Mouse (Mus musculus) E14TG2a.4 (cell line): ENCODE data around the gene Gipc2.
"Not testable (repeated sequence)": the region's sequence is repeated elsewhere in the genome, so short reads cannot be mapped to it uniquely, and the experiment has no call there.

Source experiments
- H3K27me3 ChIP-seq: 2 replicates; pipeline ENCODE4 v1.6.1; 2014; ENCODE audit warnings: low read length, control low read depth; ENCODE audit not compliant: insufficient read depth
- H3K36me3 ChIP-seq: 2 replicates; pipeline ENCODE4 v1.6.1; 2014; ENCODE audit warnings: low read length, control low read depth; ENCODE audit not compliant: insufficient read depth
- H3K4me1 ChIP-seq: replicated peaks from 2 replicates; pipeline ENCODE4 v1.6.1; 2014; ENCODE audit warnings: low read depth, low read length, control low read depth
- H3K4me3 ChIP-seq: replicated peaks from 2 replicates; pipeline ENCODE4 v1.5.1; 2014; ENCODE audit warnings: mild to moderate bottlenecking, low read length
- H3K9me3 ChIP-seq: 2 replicates; pipeline ENCODE4 v1.6.1; 2014; ENCODE audit warnings: low read length, control low read depth
- CTCF ChIP-seq: conservative IDR thresholded peaks from 2 replicates; pipeline ENCODE4 v1.5.1; 2014; ENCODE audit warnings: low read length
- NANOG ChIP-seq: IDR thresholded peaks from 2 replicates; pipeline ENCODE4 v1.6.1; 2014; ENCODE audit warnings: borderline replicate concordance, low read length, mixed read lengths
- POU5F1 ChIP-seq: IDR thresholded peaks from 2 replicates; pipeline ENCODE4 v1.6.1; 2014; ENCODE audit warnings: low read length, borderline replicate concordance

Gipc2 gene

GRCm38 (mm10) chr3:152204577-152204976, 38.5 kb upstream of the Gipc2 start:
- TF ChIP-seq POU5F1 = no peak
- no peak for TF ChIP-seq CTCF
- no peak for TF ChIP-seq NANOG
- peaks cover 26% of the 10 kb centered on the region for H3K4me1 ChIP-seq
- H3K9me3 ChIP-seq = no peaks in the 10 kb centered on the region
- peaks cover 25% of the 10 kb centered on the region for H3K36me3 ChIP-seq
- no peaks in the 10 kb centered on the region for H3K27me3 ChIP-seq
- no peak overlapping the region for H3K4me3 ChIP-seq

- Histone ChIP-seq H3K4me1 (peaks cover 22% of the 10 kb centered on the region), H3K27me3 (no peaks in the 10 kb centered on the region), H3K4me3 (no peak overlapping the region), H3K36me3 (peaks cover 25% of the 10 kb centered on the region), H3K9me3 (no peaks in the 10 kb centered on the region)
- TF ChIP-seq POU5F1 = no peak
- TF ChIP-seq NANOG = no peak
- TF ChIP-seq CTCF = no peak
Observed at GRCm38 (mm10) chr3:152203996-152204395, 38.0 kb upstream of the Gipc2 start.

GRCm38 (mm10) chr3:152203411-152203810, 37.4 kb upstream of the Gipc2 start:
- TF ChIP-seq POU5F1 (no peak), CTCF (no peak), NANOG (no peak)
- Histone ChIP-seq H3K27me3 (no peaks in the 10 kb centered on the region), H3K36me3 (peaks cover 22% of the 10 kb centered on the region), H3K4me3 (no peak overlapping the region), H3K4me1 (peaks cover 17% of the 10 kb centered on the region), H3K9me3 (no peaks in the 10 kb centered on the region)

GRCm38 (mm10) chr3:152202942-152203341, 36.9 kb upstream of the Gipc2 start:
- TF ChIP-seq NANOG (no peak), POU5F1 (no peak), CTCF (no peak)
- Histone ChIP-seq H3K9me3 (no peaks in the 10 kb centered on the region), H3K27me3 (no peaks in the 10 kb centered on the region), H3K4me1 (peaks cover 12% of the 10 kb centered on the region), H3K36me3 (peaks cover 17% of the 10 kb centered on the region), H3K4me3 (no peak overlapping the region)

GRCm38 (mm10) chr3:152201651-152202050, 35.6 kb upstream of the Gipc2 start:
- no peaks in the 10 kb centered on the region for H3K9me3 ChIP-seq
- H3K27me3 ChIP-seq = no peaks in the 10 kb centered on the region
- no peak for TF ChIP-seq CTCF
- no peak for TF ChIP-seq NANOG
- TF ChIP-seq POU5F1 = no peak

GRCm38 (mm10) chr3:152201181-152201580, 35.2 kb upstream of the Gipc2 start:
- Histone ChIP-seq H3K36me3 (peaks cover under 1% of the 10 kb centered on the region; the same call in 1 of the 2 replicates), H3K27me3 (no peaks in the 10 kb centered on the region), H3K9me3 (no peaks in the 10 kb centered on the region), H3K4me1 (peaks cover 9% of the 10 kb centered on the region), H3K4me3 (no peak overlapping the region)
- TF ChIP-seq NANOG = no peak
- no peak for TF ChIP-seq CTCF
- TF ChIP-seq POU5F1 = no peak

More at GRCm38 (mm10) chr3:152201651-152202050, 35.6 kb upstream of the Gipc2 start:
- no peak overlapping the region for H3K4me3 ChIP-seq
- peaks cover 7% of the 10 kb centered on the region for H3K4me1 ChIP-seq
- H3K36me3 ChIP-seq = peaks cover 5% of the 10 kb centered on the region; the same call in 1 of the 2 replicates

GRCm38 (mm10) chr3:152199125-152199524, 33.1 kb upstream of the Gipc2 start:
- H3K4me1 ChIP-seq = peaks cover 11% of the 10 kb centered on the region
- H3K27me3 ChIP-seq = no peaks in the 10 kb centered on the region
- no peak for TF ChIP-seq POU5F1
- no peak for TF ChIP-seq NANOG
- no peak for TF ChIP-seq CTCF
- no peaks in the 10 kb centered on the region for H3K36me3 ChIP-seq
- no peaks in the 10 kb centered on the region for H3K9me3 ChIP-seq
- H3K4me3 ChIP-seq = no peak overlapping the region

GRCm38 (mm10) chr3:152197246-152197645, 31.2 kb upstream of the Gipc2 start:
- peaks cover 22% of the 10 kb centered on the region for H3K4me1 ChIP-seq
- H3K27me3 ChIP-seq, H3K9me3 ChIP-seq: not testable (repeated sequence)

GRCm38 (mm10) chr3:152193635-152194097, 27.6 kb upstream of the Gipc2 start:
- TF ChIP-seq POU5F1 (no peak), CTCF (no peak), NANOG (no peak)
- H3K9me3 ChIP-seq = no peaks in the 10 kb centered on the region
- H3K27me3 ChIP-seq = no peaks in the 10 kb centered on the region
- peak overlapping the region; percentile 37 for H3K4me3 ChIP-seq
- no peaks in the 10 kb centered on the region for H3K36me3 ChIP-seq
- peaks cover 22% of the 10 kb centered on the region for H3K4me1 ChIP-seq

More at GRCm38 (mm10) chr3:152197246-152197645, 31.2 kb upstream of the Gipc2 start:
- H3K36me3 ChIP-seq, H3K4me3 ChIP-seq: not testable (repeated sequence)
